Mouse (Mus musculus) left cerebral cortex, adult 11 months (tissue): Measurements from ENCODE around the gene Cxcl12.

Experiments used
- DNase-seq: peaks from one replicate; pipeline ENCODE4 v3.0.0; 2022; ENCODE audit warnings: low spot score

Gene Cxcl12

DNA sequence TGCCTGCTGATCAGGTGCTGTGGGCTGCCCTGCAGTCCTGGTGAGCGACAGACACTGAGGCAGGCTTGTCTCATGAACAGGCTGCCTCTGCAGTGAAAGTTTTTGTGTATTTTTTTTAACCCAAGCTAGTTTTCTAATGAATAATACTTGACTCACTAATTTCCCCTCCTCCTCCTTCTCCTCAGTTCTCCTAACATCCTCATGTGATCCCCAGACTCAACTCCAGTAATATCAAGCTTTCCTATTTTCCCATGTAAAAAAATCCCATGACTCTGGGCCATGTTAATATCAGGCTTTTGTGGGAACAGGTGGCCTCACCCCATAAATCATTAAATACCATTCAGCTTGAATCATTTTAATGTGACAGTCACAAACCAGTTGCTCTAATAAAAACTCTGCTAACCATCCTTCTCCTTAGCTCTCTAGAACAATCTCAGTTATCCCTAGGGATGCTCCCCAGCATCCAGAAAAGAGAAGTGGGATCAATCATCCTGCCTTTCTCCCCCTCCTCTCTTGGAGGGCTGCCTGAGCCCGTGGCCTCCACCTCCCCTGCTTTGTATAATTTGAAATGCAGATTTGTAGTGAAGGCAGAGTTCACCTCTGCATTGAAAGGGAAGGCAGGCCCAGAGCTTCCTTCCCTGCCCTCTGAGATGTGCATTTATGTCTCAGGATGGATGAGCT, 6.9 kb downstream of the Cxcl12 start:
- DNase-seq, result no peak

DNA sequence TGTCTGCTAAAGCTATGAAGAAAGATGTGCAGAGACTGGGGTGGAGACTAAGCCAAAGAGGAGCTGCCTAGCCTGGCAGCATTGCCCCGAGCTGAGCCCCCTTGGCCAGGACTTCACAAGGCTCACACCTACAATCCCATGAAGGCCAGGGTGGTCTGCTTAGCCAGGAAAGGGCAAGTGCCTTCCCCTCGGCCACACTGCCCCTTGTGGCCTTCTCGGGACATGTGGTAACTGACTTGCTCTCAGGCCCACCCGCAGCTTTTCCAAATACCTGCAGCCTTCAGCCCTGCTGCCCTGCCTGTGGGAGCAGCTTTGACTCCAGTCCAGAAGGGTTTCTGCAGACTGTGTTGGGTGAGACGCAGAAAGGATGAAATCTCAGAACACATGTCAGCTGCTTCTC, 8.1 kb downstream of the Cxcl12 start:
- no peak for DNase-seq

DNA sequence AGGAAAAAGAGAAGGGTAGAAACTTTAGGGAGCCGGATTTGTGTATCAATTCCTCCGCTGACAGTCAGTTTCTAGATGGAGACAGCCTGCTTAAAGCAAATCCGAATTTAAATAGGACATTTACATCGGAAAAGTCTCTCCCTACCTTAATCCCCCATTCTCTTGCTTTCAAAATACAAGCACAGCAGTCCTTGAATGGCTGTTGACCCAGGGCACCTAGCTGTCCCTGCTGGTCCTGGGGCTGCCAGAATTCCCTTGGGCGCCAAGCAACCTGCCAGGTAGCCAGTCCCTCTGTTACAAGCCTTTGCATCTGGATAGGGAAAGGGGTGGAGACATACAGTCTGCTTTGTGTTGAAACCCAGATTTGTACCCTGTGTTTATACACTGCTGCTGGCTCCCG, 12.0 kb downstream of the Cxcl12 start:
- no peak for DNase-seq

DNA sequence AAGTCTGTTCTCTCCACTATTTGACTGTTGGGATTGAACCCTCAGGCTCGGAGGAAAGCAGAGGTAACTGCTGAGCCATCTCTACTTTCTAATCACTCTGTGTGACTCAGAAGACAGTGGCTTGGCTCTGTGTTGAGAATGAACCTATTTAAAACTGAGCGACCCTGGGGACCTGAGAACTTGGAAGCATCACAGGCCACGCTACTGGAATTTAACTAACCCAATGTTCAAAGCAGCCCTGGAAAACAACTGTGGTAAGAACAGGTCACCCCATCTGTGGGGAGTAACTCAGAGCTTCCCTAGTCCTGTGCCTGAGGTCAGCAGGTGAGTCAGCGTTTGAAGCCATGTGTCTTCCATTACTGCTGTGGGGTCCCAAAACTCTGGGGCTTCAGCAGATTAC, 17.0 kb downstream of the Cxcl12 start:
- no peak for DNase-seq

DNA sequence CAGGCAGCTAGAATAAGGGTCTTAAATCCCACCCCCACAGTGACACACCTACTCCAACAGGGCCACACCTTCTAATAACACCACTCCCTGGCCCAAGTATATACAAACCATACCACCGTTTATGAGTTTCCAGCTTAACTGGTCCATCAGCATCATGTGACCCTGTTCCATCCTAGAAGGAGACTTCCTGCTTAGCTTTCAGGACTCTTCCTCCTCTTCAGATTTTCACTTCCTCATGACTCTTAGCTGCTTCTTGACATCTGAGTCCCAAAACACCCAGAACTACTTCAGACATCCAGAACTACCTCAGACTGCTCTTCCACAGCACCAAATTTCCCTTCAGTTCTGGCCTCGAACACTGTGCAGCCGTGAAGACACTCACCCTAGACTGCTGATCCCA, 22.1 kb downstream of the Cxcl12 start:
- no peak for DNase-seq

DNA sequence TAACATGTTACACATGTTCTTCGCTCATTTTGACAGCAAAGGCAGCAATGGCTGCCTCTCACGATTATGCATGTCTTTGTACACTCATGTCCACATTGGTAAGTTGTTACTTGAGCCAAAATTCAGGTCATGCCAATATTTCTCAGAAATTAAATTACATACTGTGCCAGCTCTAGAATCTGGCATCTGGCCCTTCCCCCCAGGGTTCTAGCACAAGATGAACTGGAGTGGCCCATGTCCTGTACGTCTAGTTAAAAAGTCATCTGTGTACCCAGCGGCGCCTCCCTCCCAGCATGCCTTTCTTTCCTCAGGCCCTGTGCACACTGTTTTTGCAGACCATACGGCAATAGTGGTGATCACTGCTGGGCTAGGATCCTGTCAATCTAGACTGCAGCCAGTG, 23.4 kb downstream of the Cxcl12 start:
- DNase-seq, result no peak

DNA sequence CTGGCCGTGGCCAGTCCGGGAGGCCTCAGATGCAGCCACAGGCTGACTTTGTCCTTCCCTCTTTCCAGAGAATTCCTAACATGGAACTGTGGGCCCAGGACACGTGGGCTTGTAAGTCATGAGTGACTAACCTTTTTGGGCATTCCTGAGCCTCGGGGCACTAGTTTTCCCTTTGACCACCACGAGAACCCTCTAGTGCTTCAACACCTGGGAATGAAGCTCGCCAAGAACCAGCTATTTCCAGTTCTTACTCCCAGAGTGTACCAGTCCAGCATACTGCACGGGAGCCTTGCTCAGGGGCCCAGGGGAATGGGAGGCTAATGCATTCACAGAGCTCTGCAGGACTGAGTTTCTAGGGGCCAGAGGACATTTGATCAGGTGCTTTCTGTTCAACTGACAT, 24.3 kb downstream of the Cxcl12 start:
- DNase-seq, result no peak

DNA sequence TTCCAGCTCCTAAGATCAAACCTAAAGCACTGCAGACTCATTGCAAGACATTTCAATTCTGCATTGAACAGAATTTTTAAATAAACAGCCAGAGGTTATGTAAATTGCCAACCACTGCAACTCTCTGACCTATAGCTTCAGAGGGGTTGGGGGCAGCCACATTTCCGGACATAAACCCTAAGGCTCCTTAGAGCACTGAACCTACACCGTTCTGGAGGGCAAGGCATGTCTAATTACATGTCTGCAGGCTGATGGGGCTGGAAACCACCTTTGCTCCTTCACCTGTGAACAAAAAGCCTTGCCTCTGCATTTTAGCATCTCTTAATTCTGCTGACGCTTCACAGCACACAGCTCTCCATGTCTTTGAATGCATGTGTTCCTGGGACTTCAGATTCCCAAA, 26.9 kb downstream of the Cxcl12 start:
- no peak for DNase-seq

DNA sequence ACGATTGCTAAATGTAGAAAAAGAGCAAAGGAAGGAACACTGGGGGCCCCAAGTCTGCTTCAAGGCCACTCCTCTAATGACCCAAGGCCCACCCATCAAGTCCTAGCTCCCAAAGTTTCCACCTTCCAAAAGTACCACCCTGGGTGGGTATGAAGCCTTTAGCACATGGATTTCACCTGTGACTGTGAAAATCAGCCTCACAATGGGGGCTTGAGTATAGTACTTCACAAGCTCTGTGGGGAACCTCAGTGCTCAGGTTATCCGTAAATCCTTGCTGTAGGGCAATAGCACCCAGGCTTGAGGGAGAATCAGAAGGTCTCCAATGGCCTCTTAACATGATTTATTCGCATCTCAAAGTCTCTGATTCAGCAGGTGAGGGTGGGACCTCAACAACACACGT, 30.5 kb downstream of the Cxcl12 start:
- no peak for DNase-seq

DNA sequence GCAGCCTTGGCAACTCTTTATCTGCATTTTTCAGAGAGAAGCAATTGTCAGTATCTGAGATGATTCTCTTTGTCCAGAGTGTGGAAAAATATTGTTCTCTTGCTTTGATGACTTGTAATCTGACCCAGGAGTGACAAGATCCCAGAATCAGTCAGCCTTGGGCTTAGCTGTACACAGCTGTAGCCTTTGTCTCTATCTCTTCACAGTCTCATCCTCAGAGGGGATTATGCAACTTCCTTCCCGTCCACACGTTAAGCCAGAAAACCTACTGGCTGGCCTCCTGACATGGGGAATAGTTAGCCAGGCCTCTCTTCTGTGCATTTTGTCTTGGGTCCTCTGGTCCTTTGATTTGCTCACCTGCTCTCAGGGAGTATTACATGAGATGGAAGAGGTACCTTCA, 31.4 kb downstream of the Cxcl12 start:
- no peak for DNase-seq

DNA sequence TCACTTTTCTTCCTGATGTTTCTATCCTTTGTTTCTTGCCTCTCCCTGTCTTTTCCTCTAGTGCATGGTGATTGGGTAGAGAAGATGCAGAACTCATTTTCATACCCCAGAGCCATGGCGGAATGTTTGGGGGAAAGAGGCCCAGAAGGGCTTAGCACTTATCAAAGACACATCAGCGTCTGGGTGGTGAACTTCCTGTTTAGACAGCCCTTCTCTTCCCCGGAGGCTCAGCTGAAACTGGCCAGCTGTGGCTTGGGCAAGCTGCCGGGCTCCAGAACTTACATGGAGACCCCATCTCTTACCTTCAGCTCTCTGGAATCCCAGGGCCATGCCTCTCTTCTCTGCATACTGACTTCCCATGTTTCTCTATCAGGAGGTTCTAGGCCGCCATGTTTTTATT, 32.6 kb downstream of the Cxcl12 start:
- DNase-seq, result no peak

DNA sequence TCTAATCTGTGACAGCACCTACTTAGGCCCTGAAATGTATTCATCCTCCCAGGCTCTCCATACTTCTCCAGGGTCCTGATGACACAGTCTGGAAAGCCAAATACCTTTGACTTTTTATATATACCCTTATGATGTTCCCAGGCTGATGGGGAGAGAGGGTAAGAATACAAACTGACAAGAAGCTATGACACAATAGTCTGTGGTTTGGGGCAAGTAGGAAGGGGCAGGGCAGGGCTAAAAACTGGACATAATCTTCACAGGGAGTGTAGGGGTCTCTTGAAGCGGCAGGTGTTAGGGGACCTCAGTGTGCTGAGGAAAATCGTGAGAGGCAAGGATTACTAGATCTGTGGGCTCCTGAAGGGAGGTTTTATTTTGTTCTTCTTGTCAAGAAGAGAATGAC, 33.1 kb downstream of the Cxcl12 start:
- DNase-seq, result no peak

DNA sequence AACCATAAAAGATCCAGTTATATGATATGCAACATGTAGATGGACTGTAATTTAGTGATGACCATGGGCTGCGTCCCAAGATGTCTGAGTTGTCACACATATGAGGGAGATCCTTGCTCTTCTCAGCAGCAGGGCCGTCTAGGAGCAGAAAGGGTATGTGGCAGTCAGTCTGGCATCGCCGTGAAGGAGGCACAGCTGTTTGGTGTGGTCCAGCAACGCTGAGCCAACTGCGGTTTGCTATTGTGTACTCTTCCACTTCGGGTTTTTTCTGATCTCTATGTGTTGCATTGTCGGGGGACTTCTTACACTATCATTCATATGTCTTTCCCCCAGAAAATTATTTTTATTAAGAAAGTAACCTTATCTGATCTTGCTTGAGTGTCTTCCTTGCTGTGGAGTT, 33.5 kb downstream of the Cxcl12 start:
- no peak for DNase-seq

DNA sequence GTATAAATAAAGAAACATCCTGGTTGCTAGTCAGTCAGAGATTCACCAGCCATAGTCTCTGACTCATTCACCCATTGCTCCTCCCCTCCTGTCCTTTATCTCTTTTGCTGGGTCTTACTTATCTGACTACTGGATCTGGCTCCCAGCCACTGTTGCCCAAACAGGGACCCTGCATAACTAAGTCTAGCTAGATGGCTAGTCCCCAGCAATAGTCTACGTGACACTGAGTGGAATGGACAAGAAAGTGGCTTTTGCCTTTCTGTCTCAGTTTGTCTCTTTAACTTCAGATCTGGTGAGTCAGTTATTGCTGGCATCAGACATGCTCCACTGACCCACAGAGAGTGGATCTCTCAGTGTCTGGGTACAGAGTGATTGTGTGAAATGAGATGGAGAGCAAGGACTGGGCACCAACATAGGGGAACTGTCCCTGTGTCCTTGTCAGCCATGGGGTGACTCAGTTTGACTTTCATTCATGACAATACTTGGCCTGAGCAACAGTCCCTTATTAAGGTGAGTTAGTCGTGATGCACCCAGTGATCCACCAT, 34.6 kb downstream of the Cxcl12 start:
- no peak for DNase-seq

DNA sequence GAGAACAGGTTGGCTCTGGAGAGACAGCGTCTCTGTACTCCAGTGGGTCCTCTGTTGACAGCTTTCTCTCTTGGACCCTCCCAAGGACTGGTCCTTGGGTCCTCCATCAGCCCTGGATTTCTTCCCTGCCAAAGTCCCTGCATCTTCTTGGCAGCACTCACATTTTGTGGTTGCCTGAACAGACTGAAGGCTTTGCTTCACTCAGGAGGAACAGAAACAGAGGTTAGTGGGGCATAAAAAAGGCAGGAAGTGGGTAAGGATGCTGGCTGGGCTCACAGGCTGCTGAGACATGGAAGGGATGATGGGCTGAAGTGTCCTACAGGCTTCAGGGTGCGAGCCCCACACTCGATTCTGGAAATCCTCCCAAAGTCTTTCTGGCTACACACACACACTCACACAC, 35.8 kb downstream of the Cxcl12 start:
- no peak for DNase-seq

DNA sequence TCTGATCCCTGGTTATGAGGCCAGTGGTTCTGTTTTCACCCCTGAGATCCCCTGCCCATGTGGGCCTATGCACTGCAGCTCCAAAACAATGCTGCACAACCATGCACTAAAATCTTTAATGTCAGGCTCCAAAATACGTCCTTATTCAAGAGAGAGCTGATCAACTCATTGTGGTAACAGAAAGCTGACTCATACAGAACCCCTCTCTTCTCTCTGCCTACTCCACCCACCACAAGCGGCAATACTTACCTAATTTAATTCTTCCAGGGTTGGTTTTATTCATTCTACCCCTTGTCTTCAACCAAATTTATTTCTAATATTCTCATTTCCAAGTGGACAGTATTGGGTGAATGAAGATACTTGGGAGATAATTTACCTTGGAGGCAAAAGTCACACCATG, 38.5 kb downstream of the Cxcl12 start:
- no peak for DNase-seq

DNA sequence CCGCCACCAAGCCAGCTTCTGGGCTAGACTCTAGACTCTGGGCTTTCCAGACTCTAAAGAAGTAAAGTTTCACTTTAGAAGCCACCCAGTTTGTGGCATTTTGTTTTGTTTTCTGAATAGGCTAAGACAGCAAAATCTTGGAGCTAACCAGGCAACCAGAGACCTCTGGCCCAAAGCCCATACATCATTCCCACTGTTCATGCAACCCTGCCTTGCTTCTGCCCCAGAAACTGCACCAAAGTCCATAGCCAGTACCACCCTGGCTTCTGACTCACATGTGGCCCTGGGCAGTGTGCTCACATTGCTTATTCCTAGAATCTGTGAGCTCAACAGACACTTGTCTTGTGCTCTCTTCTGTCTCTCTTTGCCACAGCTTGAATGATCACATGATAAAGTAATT, 39.0 kb downstream of the Cxcl12 start:
- no peak for DNase-seq

DNA sequence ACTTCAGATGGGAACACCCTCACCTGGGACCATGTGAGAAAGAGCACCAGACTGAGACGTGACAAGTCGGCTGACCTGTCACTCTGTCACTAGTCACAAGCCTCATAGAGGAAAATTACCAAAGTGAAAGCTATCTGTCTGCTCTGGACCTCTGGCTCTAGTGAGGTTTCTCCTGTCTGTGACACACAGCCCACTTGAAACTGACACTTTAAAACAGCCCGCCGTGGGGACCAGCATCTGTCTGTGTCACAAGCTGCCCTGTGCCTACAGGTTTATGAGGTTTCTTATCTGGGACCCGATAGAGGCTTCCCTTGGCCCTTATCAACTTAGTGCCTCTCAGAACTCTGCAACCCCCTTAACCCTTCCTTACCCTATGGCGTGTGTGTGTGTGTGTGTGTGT, 41.8 kb downstream of the Cxcl12 start:
- no peak for DNase-seq

DNA sequence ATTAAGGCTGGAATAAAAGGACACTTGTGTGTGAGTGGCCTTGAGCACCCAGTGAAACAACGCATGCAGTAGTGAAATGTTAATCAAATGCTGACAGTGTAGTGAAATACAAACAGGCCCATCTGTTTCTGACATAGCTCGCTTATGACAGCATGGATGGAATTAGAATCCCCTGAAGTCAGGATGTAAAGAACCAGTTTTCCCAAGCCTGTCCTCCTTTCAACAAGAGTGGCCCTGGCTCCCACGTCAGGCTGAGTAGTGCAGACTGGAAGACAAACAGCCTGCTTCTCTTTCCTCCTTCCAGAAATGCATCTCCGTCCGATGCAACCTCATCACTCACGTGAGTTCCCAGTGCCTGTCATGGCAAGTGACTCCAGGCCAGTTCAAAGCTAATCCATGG, 42.2 kb downstream of the Cxcl12 start:
- DNase-seq, result no peak

DNA sequence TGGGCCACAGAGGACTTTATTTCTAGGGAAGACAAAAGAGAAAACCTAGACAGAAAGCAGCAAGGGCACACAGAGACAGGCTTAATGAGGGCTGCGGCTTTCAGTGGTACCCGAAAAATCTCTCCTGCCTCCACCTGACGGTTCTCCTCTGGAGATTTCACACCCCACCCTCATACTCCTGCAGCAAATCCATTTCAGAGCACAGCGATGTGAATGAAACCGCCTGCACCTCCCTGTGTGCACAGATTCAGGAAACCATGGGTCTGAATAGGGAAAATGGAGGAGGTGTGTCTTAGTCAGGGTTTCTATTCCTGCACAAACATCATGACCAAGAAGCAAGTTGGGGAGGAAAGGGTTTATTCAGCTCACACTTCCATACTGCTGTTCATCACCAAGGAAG, 46.2 kb downstream of the Cxcl12 start:
- DNase-seq, result no peak

DNA sequence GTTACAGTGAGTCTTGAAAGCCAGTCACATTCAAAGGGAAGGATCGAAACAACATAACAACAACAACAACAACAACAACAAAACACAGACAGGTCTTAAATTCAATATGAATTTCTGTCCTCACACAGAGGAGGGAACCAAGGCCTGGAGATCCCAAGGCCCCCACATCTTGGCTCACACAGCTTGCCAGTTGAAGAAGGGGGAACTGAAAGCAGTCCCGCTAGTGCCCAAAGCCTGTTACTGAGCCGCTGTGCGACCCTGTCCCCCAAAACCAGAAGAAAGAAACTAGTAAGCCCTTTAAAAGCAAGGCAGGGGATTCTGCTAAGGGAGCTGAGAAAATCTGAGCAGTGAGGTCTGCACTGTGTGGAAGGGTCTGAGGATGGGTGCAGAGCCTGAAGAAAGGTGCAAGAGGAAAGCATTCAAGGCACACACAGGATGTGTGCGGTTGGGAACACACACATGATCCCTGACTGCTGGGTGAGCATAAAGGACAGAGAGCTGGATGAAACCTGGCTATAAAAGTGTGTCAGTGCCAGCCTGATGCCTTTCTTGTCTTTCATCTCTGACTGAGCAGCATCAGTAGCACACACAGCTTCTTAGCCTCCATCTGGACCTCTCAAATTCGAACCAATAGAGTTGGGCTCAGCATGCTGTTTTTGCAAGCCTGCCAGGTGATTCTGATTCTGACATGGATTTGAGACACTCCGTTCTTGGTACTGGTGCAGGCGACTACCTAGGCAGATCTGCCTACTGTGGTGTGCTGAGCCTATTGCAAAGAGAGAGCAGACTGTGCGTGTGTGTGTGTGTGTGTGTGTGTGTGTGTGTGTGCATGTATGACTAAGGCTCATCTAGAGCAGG, 50.3 kb downstream of the Cxcl12 start:
- DNase-seq, result no peak

DNA sequence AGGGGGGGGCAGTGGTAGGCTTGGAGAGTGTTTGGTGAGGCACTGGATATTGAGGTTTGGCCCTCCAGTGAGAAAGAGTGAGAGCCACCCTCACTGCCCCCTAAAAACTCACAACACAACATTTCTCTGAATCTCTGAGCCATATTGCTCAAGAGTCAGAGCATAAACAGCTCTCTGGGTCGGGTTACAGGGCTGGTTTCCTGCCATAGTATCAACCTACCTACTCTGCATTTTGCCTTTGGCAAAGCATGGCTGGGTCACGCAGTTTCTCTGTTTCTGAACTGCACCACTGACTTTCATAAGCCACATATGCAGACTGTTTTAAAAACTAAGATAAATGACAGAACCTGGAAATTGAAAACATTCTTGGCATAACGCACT, 51.0 kb downstream of the Cxcl12 start:
- no peak for DNase-seq

DNA sequence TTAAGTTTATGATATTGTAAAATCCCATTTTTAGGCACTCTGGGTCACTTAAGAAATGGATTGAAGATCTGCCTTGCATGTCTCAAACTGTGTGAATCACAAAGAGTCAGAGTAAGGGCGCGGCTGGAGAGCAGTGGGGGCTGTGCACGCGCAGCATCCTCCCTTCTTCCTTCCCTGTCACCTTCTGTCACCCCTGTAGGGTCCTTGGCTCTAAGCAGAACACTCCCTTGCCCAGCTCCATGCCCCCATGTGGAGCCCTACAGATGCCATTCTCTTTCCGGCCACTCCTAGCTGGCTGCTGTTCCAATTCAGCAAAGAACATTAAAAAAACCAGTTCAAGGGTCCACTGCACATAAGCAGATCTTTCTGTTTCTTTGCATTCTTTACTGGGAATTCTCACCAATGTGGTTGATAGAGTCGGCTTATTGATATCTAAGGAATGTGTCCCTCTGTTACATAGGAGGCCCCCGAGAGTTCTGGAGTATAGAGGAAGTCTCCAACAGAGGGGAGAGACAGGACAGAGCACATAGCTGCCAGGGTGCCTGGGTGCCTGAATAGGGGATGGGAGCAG, 51.7 kb downstream of the Cxcl12 start:
- no peak for DNase-seq
